Mouse (Mus musculus): ENCODE data around the gene Hist1h2bn. TPM values are rescaled to one million over a fixed set of nuclear protein-coding genes. Genes with fewer than 3 reads are reported as not detected.
A peak's percentile ranks its signal among the peaks of the same experiment; 100 is the strongest.
"Not testable (repeated sequence)": the region's sequence is repeated elsewhere in the genome, so short reads cannot be mapped to it uniquely, and the experiment has no call there.

Gene Hist1h2bn
- polyA plus RNA-seq, 1 experiment from 2014 or later: 2.5 TPM

DNA sequence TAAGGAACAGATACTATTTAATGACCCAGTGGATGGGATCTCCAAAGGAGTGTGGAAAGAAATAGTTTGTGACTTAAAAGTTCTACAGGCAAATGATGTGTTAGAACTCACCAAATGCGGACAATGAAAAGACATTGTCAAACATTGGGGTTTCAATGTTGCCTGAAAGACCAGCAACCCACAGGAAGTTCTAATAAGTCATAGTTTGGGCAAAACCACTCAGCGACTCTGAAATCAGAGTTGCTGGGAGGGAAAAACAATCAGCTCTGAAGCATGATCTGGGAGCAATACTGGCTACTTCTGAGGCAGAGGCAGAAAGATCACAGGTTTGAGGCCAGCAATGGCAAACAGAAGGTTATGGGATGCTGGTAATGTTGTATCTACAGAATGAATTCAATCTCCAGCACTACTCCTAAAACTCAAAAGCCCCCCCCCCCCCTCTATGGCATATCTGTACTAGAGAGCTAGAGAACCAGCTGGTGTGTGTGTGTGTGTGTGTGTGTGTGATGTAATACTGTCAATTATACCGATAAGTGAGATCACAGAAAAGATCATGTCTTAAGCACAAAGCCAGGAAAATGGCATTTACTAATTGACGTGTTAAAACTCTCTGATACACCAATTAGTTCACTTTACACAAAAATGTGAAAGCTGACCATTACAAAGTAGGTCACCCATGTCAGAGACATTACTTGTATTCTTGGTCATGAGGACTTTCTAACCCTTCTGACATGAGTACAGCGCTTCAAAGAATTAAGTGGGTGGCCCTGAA, 4.3 kb upstream of the Hist1h2bn start:
- peak overlapping the region; percentile 55 for H3K4me3 ChIP-seq (ENCODE audit: low read depth, low read length)
- peaks cover 3% of the 10 kb centered on the region; the same call in 1 of the 2 replicates for H3K4me1 ChIP-seq (replicated peaks; ENCODE audit: control insufficient read depth, insufficient read depth, low read length)
- WGBS: 6% methylated on average over 5 of the region's 5 CpGs
- no peaks in the 10 kb centered on the region for H3K9me3 ChIP-seq (ENCODE audit: control insufficient read depth, low read length)
- no peaks in the 10 kb centered on the region; the same call in 1 of the 2 replicates for H3K36me3 ChIP-seq (ENCODE audit: control insufficient read depth, insufficient read depth, low read length)
- no peaks in the 10 kb centered on the region for H3K27me3 ChIP-seq (ENCODE audit: control insufficient read depth, insufficient read depth, low read length)
- H3K9ac ChIP-seq (ENCODE audit: low read length): peak overlapping the region; percentile 68
- peak overlapping the region; percentile 88 for H3K4me2 ChIP-seq (ENCODE audit: low read depth, low read length, severe bottlenecking)
- H3K27ac ChIP-seq (ENCODE audit: low read depth, low read length): peak overlapping the region; percentile 97
- ATAC-seq (replicated peaks; ENCODE audit: low FRiP score) (peak; percentile 13; the same call in 1 of the 2 replicates), DNase-seq (ENCODE audit: low spot score) (peak; percentile 69)

DNA sequence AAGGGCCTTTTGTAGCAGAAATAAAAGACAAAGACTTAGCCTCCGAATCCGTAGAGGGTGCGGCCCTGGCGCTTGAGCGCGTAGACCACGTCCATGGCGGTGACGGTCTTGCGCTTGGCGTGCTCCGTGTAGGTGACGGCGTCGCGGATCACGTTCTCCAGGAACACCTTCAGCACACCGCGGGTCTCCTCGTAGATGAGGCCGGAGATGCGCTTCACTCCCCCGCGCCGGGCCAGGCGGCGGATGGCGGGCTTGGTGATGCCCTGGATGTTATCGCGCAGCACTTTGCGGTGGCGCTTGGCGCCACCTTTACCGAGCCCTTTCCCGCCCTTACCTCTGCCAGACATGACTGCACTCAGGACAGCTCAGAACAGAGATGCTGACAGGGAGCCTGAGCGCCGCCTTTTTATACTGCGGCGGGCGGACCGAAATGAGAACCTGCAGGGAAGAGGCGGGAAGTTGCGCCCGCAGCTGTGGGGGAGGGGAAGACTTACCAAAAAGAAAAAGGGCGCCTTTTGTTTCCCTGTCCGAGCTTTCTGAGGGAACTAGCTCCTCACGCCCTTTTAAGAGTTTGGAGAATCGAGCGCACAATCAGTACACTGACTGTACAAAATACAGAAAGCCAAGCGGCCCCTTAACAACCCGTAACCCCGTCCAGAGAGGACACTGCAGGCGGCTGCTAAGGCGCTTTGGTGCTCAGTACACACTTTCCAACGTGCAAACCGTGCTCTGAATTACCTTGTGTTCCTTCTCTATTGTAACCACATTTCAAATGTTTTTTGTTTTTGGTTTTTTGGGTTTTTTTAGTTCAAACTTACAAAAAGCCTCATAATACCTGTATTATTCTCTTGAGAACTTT, 3.5 kb upstream of the Hist1h2bn start, which contains the start of gene Hist1h4k:
Gene Hist1h4k, minus strand, starts transcription at position 347 of the 859 bp plus-strand sequence.
- H3K4me2 ChIP-seq (ENCODE audit: low read depth, low read length, severe bottlenecking): peak within 1 kb of the TSS; percentile 88
- ATAC-seq (replicated peaks; ENCODE audit: low FRiP score) (peak; percentile 82), DNase-seq (ENCODE audit: low spot score) (peak; percentile 97)
- not testable (repeated sequence) for H3K4me1 ChIP-seq (replicated peaks; ENCODE audit: control insufficient read depth, insufficient read depth, low read length); H3K9me3 ChIP-seq (ENCODE audit: control insufficient read depth, low read length); H3K36me3 ChIP-seq (ENCODE audit: control insufficient read depth, insufficient read depth, low read length); H3K27me3 ChIP-seq (ENCODE audit: control insufficient read depth, insufficient read depth, low read length)
- H3K9ac ChIP-seq (ENCODE audit: low read length): peak within 1 kb of the TSS; percentile 68
- H3K4me3 ChIP-seq (ENCODE audit: low read depth, low read length): peak within 1 kb of the TSS; percentile 55
- H3K27ac ChIP-seq (ENCODE audit: low read depth, low read length): peak within 1 kb of the TSS; percentile 97
- WGBS: under 1% methylated on average over 42 of the region's 56 CpGs

- H3K27me3 ChIP-seq (ENCODE audit: control insufficient read depth, insufficient read depth, low read length): no peaks in the 10 kb centered on the region
- H3K27ac ChIP-seq (ENCODE audit: low read depth, low read length): peak overlapping the region; percentile 93
- no peaks in the 10 kb centered on the region for H3K9me3 ChIP-seq (ENCODE audit: control insufficient read depth, low read length)
- no peak overlapping the region for H3K9ac ChIP-seq (ENCODE audit: low read length)
- H3K4me1 ChIP-seq (replicated peaks; ENCODE audit: control insufficient read depth, insufficient read depth, low read length): peaks cover 3% of the 10 kb centered on the region; the same call in 1 of the 2 replicates
- no peak for ATAC-seq (replicated peaks; ENCODE audit: low FRiP score)
- no peak overlapping the region for H3K4me3 ChIP-seq (ENCODE audit: low read depth, low read length)
- H3K4me2 ChIP-seq (ENCODE audit: low read depth, low read length, severe bottlenecking): no peak overlapping the region
- no peak for DNase-seq (ENCODE audit: low spot score)
- H3K36me3 ChIP-seq (ENCODE audit: control insufficient read depth, insufficient read depth, low read length): no peaks in the 10 kb centered on the region
Observed at GRCm38 (mm10) chr13:21751417-21751816, 2.5 kb upstream of the Hist1h2bn start.

- WGBS: 76% methylated on average over 3 of the region's 3 CpGs
- no peak overlapping the region for H3K4me2 ChIP-seq (ENCODE audit: low read depth, low read length, severe bottlenecking)
- no peak overlapping the region for H3K4me3 ChIP-seq (ENCODE audit: low read depth, low read length)
- no peak for DNase-seq (ENCODE audit: low spot score)
- ATAC-seq (replicated peaks; ENCODE audit: low FRiP score): no peak
- H3K27ac ChIP-seq (ENCODE audit: low read depth, low read length): peak overlapping the region; percentile 93
- H3K36me3 ChIP-seq (ENCODE audit: control insufficient read depth, insufficient read depth, low read length): no peaks in the 10 kb centered on the region
- H3K27me3 ChIP-seq (ENCODE audit: control insufficient read depth, insufficient read depth, low read length): no peaks in the 10 kb centered on the region
- H3K4me1 ChIP-seq (replicated peaks; ENCODE audit: control insufficient read depth, insufficient read depth, low read length): peaks cover 3% of the 10 kb centered on the region; the same call in 1 of the 2 replicates
- no peaks in the 10 kb centered on the region for H3K9me3 ChIP-seq (ENCODE audit: control insufficient read depth, low read length)
- H3K9ac ChIP-seq (ENCODE audit: low read length): no peak overlapping the region; the same call in 1 of the 2 replicates
Observed at GRCm38 (mm10) chr13:21751827-21752226, 2.1 kb upstream of the Hist1h2bn start.

DNA sequence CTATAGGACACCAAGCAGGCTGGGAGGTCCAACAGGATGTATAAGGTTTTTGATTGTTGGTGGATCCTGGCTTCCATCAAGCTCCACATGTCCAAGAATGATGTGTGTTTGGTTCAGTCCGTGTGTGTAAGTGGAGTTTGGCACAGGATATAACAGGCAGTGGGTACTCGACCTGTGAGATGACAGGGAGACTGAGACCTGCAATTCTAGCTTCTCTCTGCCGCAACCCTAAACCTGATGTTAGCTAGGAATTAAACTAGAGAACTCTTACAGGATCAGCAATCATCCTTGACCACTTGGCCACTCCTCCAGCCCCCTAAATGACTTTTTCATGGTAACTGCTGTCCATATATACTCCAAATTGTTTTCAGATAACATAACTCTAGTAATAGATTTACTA, 1.6 kb upstream of the Hist1h2bn start:
- H3K4me3 ChIP-seq (ENCODE audit: low read depth, low read length): peak overlapping the region; percentile 37; the same call in 1 of the 2 replicates
- WGBS: 45% methylated on average over 3 of the region's 3 CpGs
- no peaks in the 10 kb centered on the region for H3K27me3 ChIP-seq (ENCODE audit: control insufficient read depth, insufficient read depth, low read length)
- no peaks in the 10 kb centered on the region for H3K36me3 ChIP-seq (ENCODE audit: control insufficient read depth, insufficient read depth, low read length)
- ATAC-seq (replicated peaks; ENCODE audit: low FRiP score) (no peak), DNase-seq (ENCODE audit: low spot score) (peak; percentile 61)
- peak overlapping the region; percentile 21; the same call in 1 of the 2 replicates for H3K9ac ChIP-seq (ENCODE audit: low read length)
- H3K27ac ChIP-seq (ENCODE audit: low read depth, low read length): peak overlapping the region; percentile 93
- H3K9me3 ChIP-seq (ENCODE audit: control insufficient read depth, low read length): no peaks in the 10 kb centered on the region
- peaks cover 3% of the 10 kb centered on the region; the same call in 1 of the 2 replicates for H3K4me1 ChIP-seq (replicated peaks; ENCODE audit: control insufficient read depth, insufficient read depth, low read length)
- peak overlapping the region; percentile 65; the same call in 1 of the 2 replicates for H3K4me2 ChIP-seq (ENCODE audit: low read depth, low read length, severe bottlenecking)

DNA sequence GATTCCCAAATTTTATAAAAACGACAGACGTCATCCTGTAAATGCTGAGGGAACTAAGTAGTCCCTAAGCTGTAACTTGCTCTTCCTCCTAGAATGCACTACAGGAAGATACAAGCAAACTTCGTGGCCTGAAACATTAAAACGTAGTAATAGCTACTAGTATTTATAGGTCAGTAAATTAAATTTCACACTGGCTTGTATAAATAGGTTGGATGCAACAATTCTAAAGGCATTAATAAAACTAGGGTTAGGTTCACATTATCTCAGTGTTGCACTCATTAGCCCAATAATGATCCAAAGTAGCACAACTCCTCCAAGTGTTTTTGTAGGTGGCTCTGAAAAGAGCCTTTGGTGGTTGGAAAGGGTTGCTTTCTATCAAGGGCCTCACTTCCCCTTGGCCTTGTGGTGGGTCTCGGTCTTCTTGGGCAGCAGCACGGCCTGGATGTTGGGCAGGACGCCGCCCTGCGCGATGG, 836 bp upstream of the Hist1h2bn start:
- Histone ChIP-seq H3K9me3 (ENCODE audit: control insufficient read depth, low read length) (no peaks in the 10 kb centered on the region), H3K4me2 (ENCODE audit: low read depth, low read length, severe bottlenecking) (peak overlapping the region; percentile 65), H3K4me3 (ENCODE audit: low read depth, low read length) (peak overlapping the region; percentile 37), H3K27me3 (ENCODE audit: control insufficient read depth, insufficient read depth, low read length) (no peaks in the 10 kb centered on the region), H3K36me3 (ENCODE audit: control insufficient read depth, insufficient read depth, low read length) (no peaks in the 10 kb centered on the region), H3K4me1 (replicated peaks; ENCODE audit: control insufficient read depth, insufficient read depth, low read length) (peaks cover 3% of the 10 kb centered on the region; the same call in 1 of the 2 replicates), H3K9ac (ENCODE audit: low read length) (peak overlapping the region; percentile 67), H3K27ac (ENCODE audit: low read depth, low read length) (peak overlapping the region; percentile 93)
- DNase-seq (ENCODE audit: low spot score) (no peak), ATAC-seq (replicated peaks; ENCODE audit: low FRiP score) (no peak)
- WGBS: 3% methylated on average over 10 of the region's 10 CpGs

- ATAC-seq (replicated peaks; ENCODE audit: low FRiP score): 0 out of 2 replicates have a peak, but pooled peaks have one; percentile 0
- not testable (repeated sequence) for H3K9me3 ChIP-seq (ENCODE audit: control insufficient read depth, low read length); H3K4me1 ChIP-seq (replicated peaks; ENCODE audit: control insufficient read depth, insufficient read depth, low read length); H3K36me3 ChIP-seq (ENCODE audit: control insufficient read depth, insufficient read depth, low read length); H3K27me3 ChIP-seq (ENCODE audit: control insufficient read depth, insufficient read depth, low read length); DNase-seq (ENCODE audit: low spot score)
- Histone ChIP-seq H3K9ac (ENCODE audit: low read length) (peak overlapping the region; percentile 67), H3K27ac (ENCODE audit: low read depth, low read length) (peak overlapping the region; percentile 92), H3K4me2 (ENCODE audit: low read depth, low read length, severe bottlenecking) (peak overlapping the region; percentile 51), H3K4me3 (ENCODE audit: low read depth, low read length) (peak overlapping the region; percentile 41)
- WGBS: under 1% methylated on average over 23 of the region's 26 CpGs
Observed at GRCm38 (mm10) chr13:21754294-21755001, 525 bp downstream of the Hist1h2bn start.

DNA sequence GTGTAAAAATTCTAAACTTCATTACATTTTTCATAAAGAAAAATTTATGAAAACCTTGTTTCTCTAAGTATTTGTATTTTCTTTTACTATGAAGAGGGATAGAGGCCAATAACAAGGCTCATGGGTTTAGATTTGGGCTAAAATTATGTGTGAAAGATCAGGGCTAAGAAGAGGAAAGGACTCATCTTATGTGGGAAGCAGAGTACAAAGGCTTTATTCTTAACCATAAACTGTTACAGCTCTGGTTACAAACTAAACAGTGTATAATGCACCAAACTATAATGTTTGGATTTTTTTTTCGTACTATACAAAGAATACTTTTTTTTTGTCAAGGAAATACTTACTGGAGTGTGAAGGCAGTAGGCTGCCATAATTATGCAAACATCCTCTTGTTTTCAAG, 1.8 kb downstream of the Hist1h2bn start:
- DNase-seq (ENCODE audit: low spot score): no peak
- no peaks in the 10 kb centered on the region for H3K9me3 ChIP-seq (ENCODE audit: control insufficient read depth, low read length)
- no peak overlapping the region for H3K27ac ChIP-seq (ENCODE audit: low read depth, low read length)
- no peak overlapping the region for H3K9ac ChIP-seq (ENCODE audit: low read length)
- WGBS: 78% methylated on average over 1 of the region's 1 CpGs
- no peaks in the 10 kb centered on the region for H3K36me3 ChIP-seq (ENCODE audit: control insufficient read depth, insufficient read depth, low read length)
- ATAC-seq (replicated peaks; ENCODE audit: low FRiP score): no peak
- H3K4me3 ChIP-seq (ENCODE audit: low read depth, low read length): no peak overlapping the region
- peaks cover 3% of the 10 kb centered on the region; the same call in 1 of the 2 replicates for H3K4me1 ChIP-seq (replicated peaks; ENCODE audit: control insufficient read depth, insufficient read depth, low read length)
- no peaks in the 10 kb centered on the region for H3K27me3 ChIP-seq (ENCODE audit: control insufficient read depth, insufficient read depth, low read length)
- H3K4me2 ChIP-seq (ENCODE audit: low read depth, low read length, severe bottlenecking): no peak overlapping the region

All from forebrain, embryonic 11.5 days (tissue).